Mouse (Mus musculus) CH12.LX (cell line): ENCODE results near the gene Ube2e3. TPM values are rescaled to one million over a fixed set of nuclear protein-coding genes. Genes with fewer than 3 reads are reported as not detected.

Source experiments
- DNase-seq: peaks from one replicate; pipeline ENCODE4 v3.0.0-alpha.2; 2013; ENCODE audit errors: extremely low read depth
- H3K27ac ChIP-seq: 2 replicates; pipeline ENCODE4 v1.5.1; 2012; ENCODE audit warnings: low read depth, mild to moderate bottlenecking, control low read depth, moderate library complexity; ENCODE audit not compliant: insufficient read depth
- H3K27me3 ChIP-seq: replicated peaks from 2 replicates; pipeline ENCODE3; 2012; ENCODE audit warnings: inconsistent platforms
- H3K36me3 ChIP-seq, 2 experiments: replicated peaks in 1 of 2; 2 replicates each; pipeline versions ENCODE3 to v1.6.1; 2012; ENCODE audit warnings: inconsistent platforms in 1 of 2, low read length in 1 of 2, mild to moderate bottlenecking in 1 of 2, mixed read lengths in 1 of 2, moderate library complexity in 1 of 2; ENCODE audit not compliant: control insufficient read depth in 1 of 2, insufficient read depth in 1 of 2
- H3K4me1 ChIP-seq, 2 experiments: 2 replicates each; pipeline ENCODE4 v1.6.1; 2012; ENCODE audit warnings: inconsistent platforms in 1 of 2, moderate library complexity in 1 of 2; ENCODE audit not compliant: insufficient read depth in 2 of 2, control insufficient read depth in 1 of 2
- H3K4me2 ChIP-seq: 2 replicates; pipeline ENCODE4 v1.6.1; 2012; ENCODE audit warnings: low read depth, mild to moderate bottlenecking, control low read depth; ENCODE audit not compliant: poor library complexity, insufficient read depth, severe bottlenecking
- H3K4me3 ChIP-seq, 3 experiments: fragments of 150-350 bp in 1 of 3; sonication (generic) in 1 of 3; replicated peaks in 1 of 3; 2 replicates each; pipeline versions ENCODE3 to v1.5.1; 2011 to 2012; ENCODE audit warnings: low read depth in 2 of 3, low read length in 2 of 3, mild to moderate bottlenecking in 2 of 3, moderate library complexity in 2 of 3, control low read depth in 1 of 3, improper control_type of control experiment in 1 of 3, inconsistent platforms in 1 of 3, mixed read lengths in 1 of 3; ENCODE audit not compliant: poor library complexity in 1 of 3
- H3K79me2 ChIP-seq: replicated peaks from 2 replicates; pipeline ENCODE4 v1.6.1; 2012; ENCODE audit warnings: mild to moderate bottlenecking, moderate library complexity; ENCODE audit not compliant: control insufficient read depth, poor library complexity, insufficient read depth, severe bottlenecking; ENCODE audit errors: extremely low read depth
- H3K9ac ChIP-seq: 2 replicates; pipeline ENCODE4 v1.6.1; 2012; ENCODE audit warnings: low read depth, mild to moderate bottlenecking, control low read depth, moderate library complexity; ENCODE audit not compliant: insufficient read depth
- H3K9me3 ChIP-seq: replicated peaks from 2 replicates; pipeline ENCODE3; 2012; ENCODE audit warnings: low read length, inconsistent platforms, mixed read lengths
- CHD1 ChIP-seq: IDR thresholded peaks from 2 replicates; pipeline ENCODE4 v1.6.1; 2012; ENCODE audit warnings: low read depth, low read length, improper control_type of control experiment, inconsistent platforms
- ETS1 ChIP-seq: conservative IDR thresholded peaks from 2 replicates; pipeline ENCODE4 v1.6.1; 2012; ENCODE audit warnings: low read depth, mild to moderate bottlenecking, inconsistent platforms, low read length, improper control_type of control experiment, moderate library complexity
- JUN ChIP-seq: IDR thresholded peaks from 2 replicates; pipeline ENCODE4 v1.6.1; 2011; ENCODE audit warnings: low read depth, mild to moderate bottlenecking, low read length, improper control_type of control experiment, moderate library complexity; ENCODE audit not compliant: insufficient read depth
- MAFK ChIP-seq: IDR thresholded peaks from 2 replicates; pipeline ENCODE4 v1.6.1; 2011; ENCODE audit warnings: low read length, improper control_type of control experiment; ENCODE audit not compliant: insufficient replicate concordance
- MAZ ChIP-seq: IDR thresholded peaks from 2 replicates; pipeline ENCODE4 v1.6.1; 2012; ENCODE audit warnings: low read depth, mild to moderate bottlenecking, inconsistent platforms, low read length, improper control_type of control experiment, moderate library complexity
- MXI1 ChIP-seq: IDR thresholded peaks from 2 replicates; pipeline ENCODE4 v1.6.1; 2011; ENCODE audit warnings: mild to moderate bottlenecking, low read depth, low read length, improper control_type of control experiment
- POLR2A ChIP-seq: IDR thresholded peaks from 2 replicates; pipeline ENCODE4 v1.6.1; 2011; ENCODE audit warnings: low read depth, mild to moderate bottlenecking, improper control_type of control experiment, low read length
- RCOR1 ChIP-seq: conservative IDR thresholded peaks from 2 replicates; pipeline ENCODE4 v1.6.1; 2012; ENCODE audit warnings: low read depth, mild to moderate bottlenecking, inconsistent platforms, low read length, improper control_type of control experiment
- SIN3A ChIP-seq: IDR thresholded peaks from 2 replicates; pipeline ENCODE4 v1.6.1; 2012; ENCODE audit warnings: low read length, improper control_type of control experiment, inconsistent platforms
- TBP ChIP-seq: conservative IDR thresholded peaks from 2 replicates; pipeline ENCODE4 v1.6.1; 2011; ENCODE audit warnings: low read depth, low read length, improper control_type of control experiment
- UBTF ChIP-seq: IDR thresholded peaks from 2 replicates; pipeline ENCODE4 v1.6.1; 2012; ENCODE audit warnings: low read depth, mild to moderate bottlenecking, inconsistent platforms, low read length, improper control_type of control experiment, moderate library complexity
- ZNF384 ChIP-seq: IDR thresholded peaks from 2 replicates; pipeline ENCODE4 v1.6.1; 2012; ENCODE audit warnings: low read depth, low read length, improper control_type of control experiment, inconsistent platforms
- dilution Hi-C: fragments of 300-500 bp; cut with MboI; formaldehyde crosslinking; loops from 2 replicates; pipeline ENCODE4 v1.14.3; 2020; ENCODE audit warnings: low sequenced_read_pairs; ENCODE audit not compliant: extremely low pct_unique_long_range_greater_than_20kb, extremely low pct_ligation_motif_present
- in situ Hi-C: fragments of 300-500 bp; cut with MboI; formaldehyde crosslinking; loops from 3 replicates; pipeline ENCODE4 v1.14.3; 2019; ENCODE audit warnings: low sequenced_read_pairs, low pct_ligation_motif_present, low pct_unique_long_range_greater_than_20kb, mixed read lengths
- polyA plus RNA-seq: library from polyadenylated mRNA; unstranded; fragments of >175 nt; gene quantifications from 2 replicates; pipeline ENCODE4 v1.2.1, GENCODE M21; 2012; ENCODE audit warnings: low read depth; ENCODE audit not compliant: insufficient read length
- total RNA-seq, 2 experiments: library from RNA; depleted of rRNA; stranded (reverse); fragments of 300-350 nt in 1 of 2; fragments of >200 nt in 1 of 2; gene quantifications; 2 replicates each; pipeline ENCODE4 v1.2.3; 2012 to 2014

Gene Ube2e3
- total and polyA plus RNA-seq, 3 experiments: 22.1 to 66.4 (median 44.7) TPM

- Histone ChIP-seq H3K9me3 (no peaks in the 10 kb centered on the region), H3K4me2 (peak overlapping the region; percentile 72), H3K27me3 (no peaks in the 10 kb centered on the region), H3K36me3 (peaks cover 0 to 9% of the 10 kb centered on the region in 2 experiments), H3K4me1 (peaks cover 6 to 47% of the 10 kb centered on the region in 2 experiments; a peak in 3 of 4 replicates), H3K27ac (no peak overlapping the region), H3K9ac (peak overlapping the region; percentile 98), H3K4me3 (peak overlapping the region; percentile 67 to 88 (median 76)), H3K79me2 (peaks cover 2% of the 10 kb centered on the region; the same call in 1 of the 2 replicates)
- in situ Hi-C loops (no loop called here), dilution Hi-C loops (no loop called here)
- TF ChIP-seq POLR2A (no peak), UBTF (peak; percentile 46; the same call in 1 of the 2 replicates), ETS1 (no peak), SIN3A (peak; percentile 27; the same call in 1 of the 2 replicates), MAZ (0 out of 2 replicates have a peak, but pooled peaks have one; percentile 5), MAFK (no peak), MXI1 (peak; percentile 52; the same call in 1 of the 2 replicates), ZNF384 (peak; percentile 81), TBP (no peak), CHD1 (0 out of 2 replicates have a peak, but pooled peaks have one; percentile 33)
- no peak for DNase-seq
Observed at GRCm38 (mm10) chr2:78869721-78870442, 2.0 kb downstream of the Ube2e3 start.

GRCm38 (mm10) chr2:78870443-78871025, 2.6 kb downstream of the Ube2e3 start:
- Histone ChIP-seq H3K9me3 (no peaks in the 10 kb centered on the region), H3K79me2 (peaks cover 2% of the 10 kb centered on the region; the same call in 1 of the 2 replicates), H3K4me2 (peak overlapping the region; percentile 72), H3K4me3 (peak overlapping the region; percentile 67 to 88 (median 76)), H3K36me3 (peaks cover 0 to 10% of the 10 kb centered on the region in 2 experiments), H3K9ac (peak overlapping the region; percentile 98), H3K27me3 (no peaks in the 10 kb centered on the region), H3K27ac (no peak overlapping the region), H3K4me1 (peaks cover 6 to 53% of the 10 kb centered on the region in 2 experiments; a peak in 3 of 4 replicates)
- DNase-seq: no peak
- no peak for TF ChIP-seq MXI1
- TF ChIP-seq RCOR1: no peak
- no peak for TF ChIP-seq JUN
- no peak for TF ChIP-seq ETS1
- no peak; the same call in 1 of the 2 replicates for TF ChIP-seq UBTF
- TF ChIP-seq ZNF384: no peak
- dilution Hi-C loops (no loop called here), in situ Hi-C loops (no loop called here)
